Mouse (Mus musculus) thymus, adult 2 months (tissue): Measurements from ENCODE around the gene Rcan3.
A peak's percentile ranks its signal among the peaks of the same experiment; 100 is the strongest.

Experiments
- CTCF ChIP-seq: fragments of 200-500 bp; IDR thresholded peaks from 2 replicates; pipeline ENCODE4 v1.5.1; 2012; ENCODE audit warnings: mild to moderate bottlenecking, control low read depth, low read length, moderate library complexity, borderline replicate concordance; ENCODE audit not compliant: control insufficient read depth, poor library complexity, insufficient read depth; ENCODE audit errors: extremely low read depth
- POLR2A ChIP-seq: fragments of 200-500 bp; IDR thresholded peaks from 2 replicates; pipeline ENCODE4 v1.6.1; 2012; ENCODE audit warnings: mild to moderate bottlenecking, low read length, control low read depth, moderate library complexity; ENCODE audit not compliant: control insufficient read depth, poor library complexity, insufficient read depth; ENCODE audit errors: extremely low read depth

DNA sequence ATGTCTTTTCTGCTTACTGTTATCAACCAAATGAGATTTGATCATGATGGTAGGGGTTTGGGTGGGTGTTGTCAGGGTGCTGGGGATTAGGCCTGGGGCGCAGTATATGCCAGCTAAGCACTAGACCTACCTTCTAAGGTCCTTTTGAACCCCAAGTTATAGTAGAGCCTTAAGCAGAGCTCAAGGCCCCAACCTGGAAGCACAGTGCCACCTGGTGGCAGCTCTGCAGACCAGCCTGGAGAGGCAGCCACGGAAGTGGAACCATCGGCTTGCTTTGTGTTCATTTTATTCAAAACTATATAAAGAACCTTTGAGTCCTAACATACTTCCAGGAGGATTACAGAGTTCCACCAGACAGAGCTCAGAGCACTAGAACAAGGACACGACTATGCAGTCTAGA, 22.0 kb downstream of the Rcan3 start:
- TF ChIP-seq CTCF (peak; percentile 92), POLR2A (no peak)
